Mouse (Mus musculus): Measurements from ENCODE around the gene Fanca. TPM values are rescaled to one million over a fixed set of nuclear protein-coding genes. Genes with fewer than 3 reads are reported as not detected.

Gene Fanca
- polyA plus RNA-seq, 1 experiment = 14.0 TPM

DNA sequence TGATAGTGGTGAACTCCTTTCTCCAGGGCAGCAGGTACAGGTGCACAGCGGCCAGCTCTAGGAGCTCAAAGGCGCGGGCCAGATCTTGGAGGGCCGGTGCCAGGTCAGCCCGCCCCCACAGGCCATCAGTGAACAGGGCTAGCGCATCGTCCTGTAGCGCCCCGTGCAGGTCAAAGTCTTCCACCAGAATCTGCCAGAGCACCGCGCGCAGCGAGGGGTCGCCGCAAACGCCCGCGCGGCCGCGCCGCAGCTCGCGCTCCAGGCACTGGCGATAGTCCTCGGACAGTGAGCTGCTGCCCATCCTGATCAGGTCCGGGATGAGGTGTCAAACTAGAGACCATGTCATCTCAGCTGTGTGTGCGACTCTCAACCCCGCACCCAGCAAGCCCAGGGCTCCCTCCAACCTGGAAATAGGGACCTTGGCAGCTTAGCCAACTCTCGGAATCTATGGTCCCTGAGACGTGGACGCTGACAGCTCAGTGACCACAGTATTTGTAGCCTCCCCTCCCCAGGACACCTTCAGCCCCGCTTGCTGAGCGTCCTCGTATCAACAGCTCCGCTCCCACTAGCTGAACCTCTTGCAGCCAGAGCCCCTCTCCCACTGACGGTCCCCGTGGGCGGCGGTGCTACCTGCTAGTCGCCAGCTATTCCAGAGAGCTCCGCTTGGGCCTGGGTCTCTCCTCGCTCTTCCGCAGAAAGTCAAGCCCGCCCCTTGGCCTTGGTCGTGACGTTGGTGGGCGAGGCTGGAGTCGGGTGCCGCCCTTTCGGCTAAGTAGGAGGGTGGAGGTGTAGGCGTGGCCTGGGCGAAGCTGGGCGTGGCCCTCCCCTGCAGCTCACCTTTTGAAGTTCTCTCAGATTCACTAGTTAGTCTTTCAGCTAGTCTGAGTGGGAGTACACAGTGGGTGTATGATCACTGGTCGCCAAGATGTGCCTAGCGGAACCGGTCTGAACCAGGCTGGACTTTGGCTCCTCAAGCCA, 82.6 kb downstream of the Fanca start, which contains the start of gene Spata2l:
Spata2l (minus strand) TSS at position 714 of the 978 bp plus-strand sequence.
- peak within 1 kb of the TSS; percentile 25 for H3K4me3 ChIP-seq (ENCODE audit: insufficient read depth, poor library complexity, severe bottlenecking)
- H3ac ChIP-seq (ENCODE audit: control insufficient read depth, insufficient read length, low read depth) = peak within 1 kb of the TSS; percentile 77
- no peaks in the 10 kb centered on the region for H3K79me3 ChIP-seq (ENCODE audit: low read depth)
- no peaks in the 10 kb centered on the region for H3K27me3 ChIP-seq (ENCODE audit: control insufficient read depth, insufficient read depth, insufficient read length)
- no peak for TF ChIP-seq FOSL1 (IDR thresholded peaks at IDR 0.05; ENCODE audit: insufficient read depth, low read length, poor library complexity, severe bottlenecking)
- no peak for TF ChIP-seq CTCF (IDR thresholded peaks at IDR 0.05; ENCODE audit: control insufficient read depth, insufficient read depth, insufficient read length)
- no peak for TF ChIP-seq MYOG (IDR thresholded peaks at IDR 0.05; ENCODE audit: control insufficient read depth, extremely low read depth, insufficient read length)
- no peak for TF ChIP-seq MAX (IDR thresholded peaks at IDR 0.05)
- TF ChIP-seq USF1 (IDR thresholded peaks at IDR 0.05; ENCODE audit: low read depth) = no peak
- no peak for TF ChIP-seq MYOD1 (IDR thresholded peaks at IDR 0.05; ENCODE audit: control insufficient read depth, insufficient read length, low read depth)
- TF ChIP-seq CEBPB (IDR thresholded peaks at IDR 0.05; ENCODE audit: low read depth) = no peak
- no peaks in the 10 kb centered on the region for H3K36me3 ChIP-seq (ENCODE audit: control insufficient read depth, insufficient read depth)
- H3K79me2 ChIP-seq (ENCODE audit: control insufficient read depth, insufficient read depth) = no peaks in the 10 kb centered on the region

DNA sequence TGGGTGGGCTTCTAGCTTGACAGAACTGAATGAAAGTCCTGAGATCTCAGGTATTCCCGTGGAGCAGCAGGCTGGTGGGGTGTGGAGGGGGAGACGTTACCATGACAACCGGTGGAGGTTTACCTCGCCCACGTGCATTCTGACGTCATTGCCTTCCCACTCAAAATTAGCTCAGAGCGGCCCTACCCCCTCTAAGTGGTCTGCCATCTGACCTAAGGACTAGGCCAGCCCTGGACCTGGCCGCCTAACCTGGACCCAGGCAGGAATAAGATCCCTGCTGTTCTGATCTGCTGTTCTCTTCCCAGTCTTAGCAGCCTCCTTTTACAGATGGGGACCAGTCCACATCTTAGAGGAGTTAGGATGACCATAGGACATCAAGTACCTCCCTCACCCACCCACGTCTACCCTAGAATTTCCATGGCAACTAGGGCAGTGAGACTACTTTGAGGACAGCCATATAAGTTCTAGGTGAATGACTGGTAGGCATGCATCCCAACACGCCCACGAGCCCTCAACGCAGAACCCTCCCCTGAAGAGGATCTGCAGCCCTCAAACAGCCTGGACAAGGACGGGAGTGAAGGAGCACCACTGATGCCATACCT, 83.4 kb downstream of the Fanca start:
- peak overlapping the region; percentile 0 for H3ac ChIP-seq (ENCODE audit: control insufficient read depth, insufficient read length, low read depth)
- H3K79me2 ChIP-seq (ENCODE audit: control insufficient read depth, insufficient read depth) = no peaks in the 10 kb centered on the region
- H3K79me3 ChIP-seq (ENCODE audit: low read depth) = no peaks in the 10 kb centered on the region
- no peak overlapping the region for H3K4me3 ChIP-seq (ENCODE audit: insufficient read depth, poor library complexity, severe bottlenecking)
- TF ChIP-seq FOSL1 (IDR thresholded peaks at IDR 0.05; ENCODE audit: insufficient read depth, low read length, poor library complexity, severe bottlenecking) (no peak), CTCF (IDR thresholded peaks at IDR 0.05; ENCODE audit: control insufficient read depth, insufficient read depth, insufficient read length) (no peak), MAX (IDR thresholded peaks at IDR 0.05) (no peak), CEBPB (IDR thresholded peaks at IDR 0.05; ENCODE audit: low read depth) (no peak), MYOD1 (IDR thresholded peaks at IDR 0.05; ENCODE audit: control insufficient read depth, insufficient read length, low read depth) (no peak), MYOG (IDR thresholded peaks at IDR 0.05; ENCODE audit: control insufficient read depth, extremely low read depth, insufficient read length) (no peak)
- H3K36me3 ChIP-seq (ENCODE audit: control insufficient read depth, insufficient read depth) = no peaks in the 10 kb centered on the region
- no peaks in the 10 kb centered on the region for H3K27me3 ChIP-seq (ENCODE audit: control insufficient read depth, insufficient read depth, insufficient read length)

DNA sequence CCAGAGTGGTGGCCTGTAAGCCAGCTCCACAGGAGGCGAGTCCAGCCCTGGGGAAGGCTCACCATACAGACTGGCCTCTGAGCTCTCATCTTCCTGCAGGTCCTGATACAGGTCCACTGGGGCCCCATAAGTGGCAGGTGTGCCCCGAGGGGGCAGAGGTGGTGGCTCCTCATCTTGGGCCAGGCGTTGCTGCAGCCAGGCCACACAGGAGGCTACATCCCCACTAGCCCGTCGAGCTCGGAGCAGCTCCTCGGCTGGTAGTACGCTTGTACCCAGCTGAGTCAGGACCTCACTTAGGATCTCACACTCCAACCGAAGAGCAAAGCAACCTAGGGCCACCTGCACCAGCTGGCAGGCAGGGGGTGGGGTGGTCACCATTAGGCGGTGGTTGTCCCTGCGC, 84.6 kb downstream of the Fanca start:
- Histone ChIP-seq H3K4me3 (ENCODE audit: insufficient read depth, poor library complexity, severe bottlenecking) (no peak overlapping the region), H3K79me2 (ENCODE audit: control insufficient read depth, insufficient read depth) (no peaks in the 10 kb centered on the region), H3K79me3 (ENCODE audit: low read depth) (no peaks in the 10 kb centered on the region), H3ac (ENCODE audit: control insufficient read depth, insufficient read length, low read depth) (no peak overlapping the region), H3K27me3 (ENCODE audit: control insufficient read depth, insufficient read depth, insufficient read length) (no peaks in the 10 kb centered on the region), H3K36me3 (ENCODE audit: control insufficient read depth, insufficient read depth) (no peaks in the 10 kb centered on the region)
- no peak for TF ChIP-seq FOSL1 (IDR thresholded peaks at IDR 0.05; ENCODE audit: insufficient read depth, low read length, poor library complexity, severe bottlenecking)
- TF ChIP-seq CEBPB (IDR thresholded peaks at IDR 0.05; ENCODE audit: low read depth) = no peak
- no peak for TF ChIP-seq MYOG (IDR thresholded peaks at IDR 0.05; ENCODE audit: control insufficient read depth, extremely low read depth, insufficient read length)
- TF ChIP-seq MAX (IDR thresholded peaks at IDR 0.05) = no peak
- no peak for TF ChIP-seq USF1 (IDR thresholded peaks at IDR 0.05; ENCODE audit: low read depth)
- TF ChIP-seq CTCF (IDR thresholded peaks at IDR 0.05; ENCODE audit: control insufficient read depth, insufficient read depth, insufficient read length) = no peak
- TF ChIP-seq MYOD1 (IDR thresholded peaks at IDR 0.05; ENCODE audit: control insufficient read depth, insufficient read length, low read depth) = no peak

DNA sequence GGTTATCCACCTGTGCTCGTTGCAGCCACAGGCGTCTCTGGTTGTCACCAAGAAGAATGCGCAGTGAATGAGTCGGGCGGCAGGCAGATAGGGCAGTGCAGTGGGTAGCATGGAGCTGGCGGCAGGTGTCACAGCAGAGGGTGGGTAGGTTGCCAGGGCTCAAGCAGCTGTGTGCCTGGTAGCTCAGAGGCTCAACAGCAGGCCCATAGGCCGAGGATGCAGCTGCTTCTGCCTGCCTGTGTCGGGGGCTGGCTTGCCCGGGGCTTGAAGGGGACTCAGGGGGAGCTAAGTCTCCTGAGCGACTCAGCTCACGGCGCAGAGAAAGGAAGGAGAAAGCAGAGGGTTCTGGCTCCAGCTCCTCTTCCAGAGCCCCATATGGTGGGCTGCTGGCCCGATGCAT, 85.1 kb downstream of the Fanca start:
- H3K36me3 ChIP-seq (ENCODE audit: control insufficient read depth, insufficient read depth) = no peaks in the 10 kb centered on the region
- no peaks in the 10 kb centered on the region for H3K79me2 ChIP-seq (ENCODE audit: control insufficient read depth, insufficient read depth)
- no peaks in the 10 kb centered on the region for H3K79me3 ChIP-seq (ENCODE audit: low read depth)
- H3ac ChIP-seq (ENCODE audit: control insufficient read depth, insufficient read length, low read depth) = no peak overlapping the region
- H3K4me3 ChIP-seq (ENCODE audit: insufficient read depth, poor library complexity, severe bottlenecking) = no peak overlapping the region
- TF ChIP-seq CEBPB (IDR thresholded peaks at IDR 0.05; ENCODE audit: low read depth) (no peak), MAX (IDR thresholded peaks at IDR 0.05) (no peak), MYOG (IDR thresholded peaks at IDR 0.05; ENCODE audit: control insufficient read depth, extremely low read depth, insufficient read length) (no peak), MYOD1 (IDR thresholded peaks at IDR 0.05; ENCODE audit: control insufficient read depth, insufficient read length, low read depth) (no peak)
- H3K27me3 ChIP-seq (ENCODE audit: control insufficient read depth, insufficient read depth, insufficient read length) = no peaks in the 10 kb centered on the region

DNA sequence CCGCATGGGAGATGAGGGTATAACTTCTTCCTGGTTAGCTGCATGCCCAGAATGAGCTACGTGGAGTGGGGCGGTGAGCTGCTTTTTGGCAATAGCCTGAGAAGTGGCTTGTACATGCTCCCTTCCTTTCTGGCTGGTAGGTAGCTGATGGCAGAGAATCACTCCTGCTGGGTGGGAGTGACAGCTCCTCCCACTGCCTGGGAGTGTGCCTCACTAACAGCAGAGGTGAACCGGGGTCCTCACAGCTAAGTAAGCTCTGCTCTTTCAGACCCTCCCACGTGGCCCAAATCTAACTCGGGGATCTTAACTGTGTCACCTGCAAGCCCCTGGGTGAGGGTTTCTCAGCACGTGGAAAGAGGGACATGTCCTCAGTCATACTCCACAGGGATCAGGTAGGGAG, 85.8 kb downstream of the Fanca start:
- Histone ChIP-seq H3ac (ENCODE audit: control insufficient read depth, insufficient read length, low read depth) (no peak overlapping the region), H3K4me3 (ENCODE audit: insufficient read depth, poor library complexity, severe bottlenecking) (no peak overlapping the region), H3K79me3 (ENCODE audit: low read depth) (no peaks in the 10 kb centered on the region), H3K79me2 (ENCODE audit: control insufficient read depth, insufficient read depth) (no peaks in the 10 kb centered on the region), H3K36me3 (ENCODE audit: control insufficient read depth, insufficient read depth) (peaks cover 2% of the 10 kb centered on the region), H3K27me3 (ENCODE audit: control insufficient read depth, insufficient read depth, insufficient read length) (no peaks in the 10 kb centered on the region)
- TF ChIP-seq CEBPB (IDR thresholded peaks at IDR 0.05; ENCODE audit: low read depth) = no peak
- TF ChIP-seq MYOD1 (IDR thresholded peaks at IDR 0.05; ENCODE audit: control insufficient read depth, insufficient read length, low read depth) = no peak
- no peak for TF ChIP-seq USF1 (IDR thresholded peaks at IDR 0.05; ENCODE audit: low read depth)
- no peak for TF ChIP-seq MAX (IDR thresholded peaks at IDR 0.05)
- TF ChIP-seq CTCF (IDR thresholded peaks at IDR 0.05; ENCODE audit: control insufficient read depth, insufficient read depth, insufficient read length) = no peak
- TF ChIP-seq MYOG (IDR thresholded peaks at IDR 0.05; ENCODE audit: control insufficient read depth, extremely low read depth, insufficient read length) = no peak
- TF ChIP-seq FOSL1 (IDR thresholded peaks at IDR 0.05; ENCODE audit: insufficient read depth, low read length, poor library complexity, severe bottlenecking) = no peak
